Comparison of ENCODE assay signal across 8 mouse cellular contexts in genomic region chr19:41317315-41318095, GRCm38 (mm10). TPM values are rescaled to one million over a fixed set of nuclear protein-coding genes. Genes with fewer than 3 reads are reported as not detected.
DNase-seq lines count a peak whose midpoint lies in the region; ATAC-seq and TF ChIP-seq lines count a peak whose summit lies in the region.

No protein-coding gene starts in this region.

- no peak overlapping the region for H3K4me3 ChIP-seq in limb, embryonic 11.5 days (ENCODE audit: low read depth, low read length)
- no peak overlapping the region for H3K4me3 ChIP-seq in limb, embryonic 10.5 days
- no peak overlapping the region for H3K4me3 ChIP-seq in embryonic facial prominence, embryonic 13.5 days
- H3K4me3 ChIP-seq in kidney, adult 2 months (ENCODE audit: insufficient read depth, low read depth, low read length), result no peak overlapping the region
- no peak overlapping the region for H3K4me3 ChIP-seq in neural tube, embryonic 14.5 days (ENCODE audit: low read depth, low read length)

- WGBS in limb, embryonic 11.5 days, result 46% methylated on average over 10 of the region's 11 CpGs
- WGBS in limb, embryonic 10.5 days, result 44% methylated on average over 11 of the region's 11 CpGs
- WGBS in embryonic facial prominence, embryonic 13.5 days, result 29% methylated on average over 11 of the region's 11 CpGs
- 35% methylated on average over 11 of the region's 11 CpGs for WGBS in kidney, adult 2 months
- WGBS in neural tube, embryonic 14.5 days, result 25% methylated on average over 11 of the region's 11 CpGs

- no peaks in the 10 kb centered on the region for H3K9me3 ChIP-seq in limb, embryonic 11.5 days (ENCODE audit: control insufficient read depth, low read length)
- no peaks in the 10 kb centered on the region for H3K9me3 ChIP-seq in limb, embryonic 10.5 days (replicated peaks)
- no peaks in the 10 kb centered on the region for H3K9me3 ChIP-seq in embryonic facial prominence, embryonic 13.5 days
- H3K9me3 ChIP-seq in neural tube, embryonic 14.5 days (ENCODE audit: control insufficient read depth, low read length), result no peaks in the 10 kb centered on the region

- H3K9ac ChIP-seq in limb, embryonic 11.5 days (ENCODE audit: low read length), result no peak overlapping the region
- 0 out of 2 replicates have a peak overlapping the region, but pooled peaks have one; percentile 7 for H3K9ac ChIP-seq in embryonic facial prominence, embryonic 13.5 days
- no peak overlapping the region for H3K9ac ChIP-seq in neural tube, embryonic 14.5 days (replicated peaks; ENCODE audit: low read depth, low read length)

- H3K27me3 ChIP-seq in limb, embryonic 11.5 days (ENCODE audit: control insufficient read depth, insufficient read depth, low read length), result 0 out of 2 replicates have a peak, but pooled peaks cover 5% of the 10 kb centered on the region
- H3K27me3 ChIP-seq in limb, embryonic 10.5 days (ENCODE audit: low read depth, poor library complexity, severe bottlenecking), result peaks cover 90% of the 10 kb centered on the region
- H3K27me3 ChIP-seq in embryonic facial prominence, embryonic 13.5 days, result no peaks in the 10 kb centered on the region
- H3K27me3 ChIP-seq in kidney, adult 2 months (replicated peaks; ENCODE audit: control insufficient read depth, insufficient read depth, low read length), result no peaks in the 10 kb centered on the region
- no peaks in the 10 kb centered on the region for H3K27me3 ChIP-seq in neural tube, embryonic 14.5 days (ENCODE audit: control insufficient read depth, insufficient read depth, low read length)

- no peak for TF ChIP-seq POLR2A in kidney, adult 2 months (IDR thresholded peaks at IDR 0.05; ENCODE audit: low read depth, low read length)

- no peaks in the 10 kb centered on the region for H3K36me3 ChIP-seq in limb, embryonic 11.5 days (ENCODE audit: control insufficient read depth, insufficient read depth, low read length)
- no peaks in the 10 kb centered on the region for H3K36me3 ChIP-seq in limb, embryonic 10.5 days
- H3K36me3 ChIP-seq in embryonic facial prominence, embryonic 13.5 days, result no peaks in the 10 kb centered on the region
- H3K36me3 ChIP-seq in kidney, adult 2 months (ENCODE audit: control insufficient read depth, insufficient read depth, low read length), result no peaks in the 10 kb centered on the region
- H3K36me3 ChIP-seq in neural tube, embryonic 14.5 days (ENCODE audit: control insufficient read depth, insufficient read depth, low read length), result no peaks in the 10 kb centered on the region

- no peak overlapping the region for H3K4me2 ChIP-seq in limb, embryonic 11.5 days (ENCODE audit: low read depth, severe bottlenecking)
- H3K4me2 ChIP-seq in embryonic facial prominence, embryonic 13.5 days, result no peak overlapping the region
- H3K4me2 ChIP-seq in neural tube, embryonic 14.5 days (ENCODE audit: low read depth, low read length), result peak overlapping the region; percentile 8; the same call in 1 of the 2 replicates

- peak; percentile 78 for TF ChIP-seq CTCF in kidney, adult 2 months (conservative IDR thresholded peaks at IDR 0.05; ENCODE audit: insufficient read depth, insufficient read length, low read depth, low read length)

- no peak overlapping the region for H3K27ac ChIP-seq in limb, embryonic 11.5 days (replicated peaks; ENCODE audit: low read depth, low read length)
- H3K27ac ChIP-seq in limb, embryonic 10.5 days, result no peak overlapping the region
- H3K27ac ChIP-seq in embryonic facial prominence, embryonic 13.5 days, result no peak overlapping the region
- no peak overlapping the region for H3K27ac ChIP-seq in kidney, adult 2 months (ENCODE audit: insufficient read depth, low read depth, low read length)
- H3K27ac ChIP-seq in neural tube, embryonic 14.5 days (ENCODE audit: low read depth, low read length), result no peak overlapping the region

- ATAC-seq in limb, embryonic 11.5 days (ENCODE audit: insufficient number of reproducible peaks, low FRiP score, low TSS enrichment, low read depth), result no peak
- ATAC-seq in embryonic facial prominence, embryonic 13.5 days (ENCODE audit: insufficient number of reproducible peaks, insufficient read depth, low FRiP score, low TSS enrichment, low read depth), result no peak
- ATAC-seq in neural tube, embryonic 14.5 days (ENCODE audit: low read depth), result peak; percentile 70; the same call in 1 of the 2 replicates

- peak; percentile 61 for DNase-seq in limb, embryonic 11.5 days (ENCODE audit: low spot score)
- DNase-seq in limb, embryonic 10.5 days (ENCODE audit: low spot score), result no peak
- DNase-seq in adrenal gland, postnatal 14 days, result peak; percentile 76
- peak; percentile 45 for DNase-seq in kidney, adult 2 months
- DNase-seq in lung, adult 18-20 months, result peak; percentile 27 to 38
- DNase-seq in gastrocnemius, adult 18-20 months (ENCODE audit: low spot score), result no peak

- H3K4me1 ChIP-seq in limb, embryonic 11.5 days (ENCODE audit: control insufficient read depth, insufficient read depth, low read length), result no peaks in the 10 kb centered on the region
- peaks cover 18% of the 10 kb centered on the region for H3K4me1 ChIP-seq in limb, embryonic 10.5 days
- H3K4me1 ChIP-seq in embryonic facial prominence, embryonic 13.5 days, result no peaks in the 10 kb centered on the region
- H3K4me1 ChIP-seq in kidney, adult 2 months (ENCODE audit: control insufficient read depth, insufficient read depth, low read length), result no peaks in the 10 kb centered on the region
- no peaks in the 10 kb centered on the region for H3K4me1 ChIP-seq in neural tube, embryonic 14.5 days (ENCODE audit: control insufficient read depth, insufficient read depth, low read length)

RNA-seq across cellular contexts. Expression of gene Tm9sf3, which starts 53.7 kb away (rescaled TPM):
- polyA plus RNA-seq in limb, embryonic 11.5 days (2014; fragmentation: Nextera tagmentation; extraction: Ambion mirVana), result 132 and 139 TPM in 2 replicates
- 88.8 and 112 TPM in 2 replicates for polyA plus RNA-seq in limb, embryonic 10.5 days (2016; fragmentation: Nextera tagmentation; extraction: Ambion mirVana)
- total RNA-seq in adrenal gland, postnatal 14 days (2021), result 155 and 156 TPM in 2 replicates
- polyA plus RNA-seq in embryonic facial prominence, embryonic 13.5 days (2015; fragmentation: Nextera tagmentation; extraction: Ambion mirVana), result 125 and 138 TPM in 2 replicates
- polyA plus RNA-seq in kidney, adult 2 months (2012; rRNA removed), result 63.2 and 80.6 TPM in 2 replicates
- 83.8 and 123 TPM in 2 replicates for polyA plus RNA-seq in neural tube, embryonic 14.5 days (2014; fragmentation: Nextera tagmentation; extraction: Ambion mirVana)
- 10 to 100 TPM; 58.8 to 65.0 TPM for total RNA-seq in gastrocnemius, adult 18-20 months (2021)

Comparison
In these comparisons a context has a peak if more than half of its experiments do, and no peak if none do; other contexts are left out.
1. DNase-seq: peak in limb, embryonic 11.5 days (single experiment), adrenal gland, postnatal 14 days (single experiment), kidney, adult 2 months (single experiment) and lung, adult 18-20 months (2 of 2); none in limb, embryonic 10.5 days (single experiment) and gastrocnemius, adult 18-20 months (single experiment).